Mouse (Mus musculus) brain, embryonic 18.5 days (tissue): ENCODE results near the gene Sidt2.

Experiments used
- DNase-seq: peaks from one replicate; pipeline ENCODE4 v3.0.0-alpha.2; 2012; ENCODE audit warnings: low read depth, low spot score

Sidt2 gene

DNA sequence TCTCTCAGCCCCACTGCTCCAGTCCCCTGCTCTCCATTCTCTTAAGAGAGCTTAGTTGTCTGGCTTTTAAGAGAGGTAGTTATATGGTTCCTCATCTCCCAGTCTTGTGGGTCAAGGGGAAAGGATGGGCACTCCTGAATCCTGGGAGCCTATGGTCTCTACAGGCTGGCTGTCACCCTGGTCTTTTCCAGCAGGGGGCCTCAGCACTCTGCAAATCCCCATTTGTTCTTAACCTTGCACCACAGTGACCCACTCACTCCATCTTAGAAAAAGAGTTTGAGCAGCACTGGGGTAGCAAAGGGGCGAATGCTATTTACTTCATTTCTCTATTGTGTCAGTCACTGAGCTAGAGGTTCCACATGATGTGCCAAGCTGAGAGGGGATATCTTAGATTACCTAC lies 43.4 kb downstream of the Sidt2 start:
- DNase-seq: no peak

DNA sequence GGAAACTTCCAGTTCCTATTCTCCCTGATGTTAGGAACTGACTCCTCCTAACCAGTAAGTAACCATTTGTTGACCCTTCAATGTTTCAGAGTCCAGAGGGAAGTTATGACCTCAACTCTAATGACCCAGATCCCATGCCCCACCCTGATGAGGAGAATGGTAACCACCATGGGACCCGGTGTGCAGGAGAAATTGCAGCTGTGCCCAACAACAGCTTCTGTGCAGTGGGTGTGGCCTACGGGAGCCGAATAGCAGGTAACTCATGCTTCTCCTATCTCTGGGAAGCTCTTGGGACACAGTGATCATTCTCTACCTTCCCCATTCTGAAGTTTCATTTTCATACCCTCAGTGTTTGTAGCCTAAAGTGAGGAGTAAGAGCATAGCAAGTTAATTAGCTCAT lies 44.1 kb downstream of the Sidt2 start:
- DNase-seq: no peak

DNA sequence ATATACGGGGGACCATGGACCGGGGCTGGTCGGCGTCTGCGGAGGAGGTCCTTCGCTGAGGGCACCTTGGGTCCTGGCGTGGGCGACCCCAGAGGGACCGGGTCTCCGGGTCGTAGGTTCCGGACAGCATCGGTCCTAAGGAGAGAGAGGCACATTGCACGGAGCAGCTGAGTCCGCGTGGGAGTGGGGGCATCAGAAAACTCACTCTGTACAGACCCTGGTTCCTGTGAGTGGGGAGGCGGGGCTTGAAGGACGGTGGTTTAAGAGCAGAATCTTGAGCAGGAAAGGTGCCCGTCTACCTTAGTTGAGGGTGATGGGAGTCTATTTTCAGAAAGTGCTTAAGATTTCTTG lies 48.0 kb downstream of the Sidt2 start:
- DNase-seq: no peak

DNA sequence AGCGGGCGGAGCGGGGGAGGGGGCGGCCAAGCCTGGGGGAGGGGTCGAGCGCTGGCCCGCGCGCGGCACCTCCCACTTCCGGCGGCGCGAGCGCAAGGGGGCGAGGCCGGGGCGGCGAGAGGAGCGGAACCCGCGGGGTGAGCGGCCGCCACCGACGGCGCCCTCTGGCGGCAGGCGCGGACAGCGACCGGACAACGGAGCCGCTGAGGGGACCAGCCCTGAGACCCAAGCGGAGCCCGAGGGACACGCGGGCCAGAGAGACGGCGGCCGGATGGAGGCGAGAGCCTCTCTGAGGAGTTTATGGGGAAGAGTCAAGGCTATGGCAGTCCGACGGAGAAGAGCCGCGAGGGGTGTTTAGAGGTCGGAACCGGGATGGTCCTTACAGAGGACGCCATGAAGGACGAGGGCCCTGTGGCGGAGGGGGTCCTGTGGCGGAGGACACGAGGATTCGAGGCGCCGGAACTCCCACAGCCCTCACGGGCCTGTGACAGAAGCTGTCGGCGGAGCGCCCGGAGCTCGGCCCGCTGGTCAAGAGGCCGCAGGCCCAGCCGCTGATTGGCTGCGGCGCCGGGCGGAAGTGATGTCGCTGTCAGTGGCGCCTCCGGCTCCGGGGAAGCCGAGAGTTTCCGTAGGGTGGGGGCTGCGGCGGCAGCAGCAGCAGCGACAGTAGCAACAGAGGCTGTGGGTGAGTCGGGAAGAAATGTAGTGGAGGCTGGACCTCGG lies 48.5 kb downstream of the Sidt2 start, which contains the start of the genes Pcsk7 and Rnf214:
Gene Pcsk7 (plus strand): TSS at position 143 of the 723 bp plus-strand sequence.
Gene Rnf214 (minus strand): TSS at position 557 of the 723 bp plus-strand sequence.
- DNase-seq: peak; percentile 64

DNA sequence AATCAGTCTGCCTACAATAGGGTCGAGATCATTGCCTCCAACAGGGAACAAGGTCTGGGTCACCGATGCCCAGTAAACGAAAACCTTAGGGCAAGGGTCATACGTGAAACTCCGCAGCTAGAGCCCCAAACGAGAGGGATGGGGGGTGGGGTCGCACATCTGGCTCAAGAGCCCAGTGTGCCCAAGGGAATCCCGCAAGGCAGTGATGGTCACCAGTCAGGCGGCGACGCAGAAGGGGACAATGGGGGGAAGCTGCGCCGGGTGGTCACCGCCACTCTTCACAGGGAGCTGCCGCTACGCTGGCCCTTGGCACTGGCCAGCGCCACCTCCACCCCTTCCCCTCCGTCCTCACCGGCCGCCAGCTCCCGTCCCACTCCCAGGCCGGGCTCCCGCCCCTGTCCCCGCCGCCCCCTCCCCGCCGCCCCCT lies 49.2 kb downstream of the Sidt2 start:
- no peak for DNase-seq

DNA sequence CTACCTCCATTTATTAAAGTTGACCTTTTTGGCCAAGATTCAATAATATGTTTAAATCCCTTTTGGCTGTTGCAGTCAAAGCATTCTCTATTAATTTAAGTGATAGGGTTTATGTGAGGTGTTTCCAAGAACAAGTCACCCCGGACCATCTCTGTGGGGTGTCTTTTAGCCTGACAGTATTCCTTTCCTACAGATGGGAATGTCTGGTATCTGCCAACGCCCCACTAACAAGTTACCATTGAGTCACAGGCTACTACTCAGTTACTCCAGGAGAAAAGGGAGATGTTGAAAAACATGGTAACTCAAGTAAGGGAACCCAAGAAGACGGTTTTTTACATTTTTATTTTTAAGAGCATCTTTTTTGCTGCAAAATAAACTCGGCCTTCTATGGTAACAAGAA lies 49.9 kb downstream of the Sidt2 start:
- DNase-seq: no peak

DNA sequence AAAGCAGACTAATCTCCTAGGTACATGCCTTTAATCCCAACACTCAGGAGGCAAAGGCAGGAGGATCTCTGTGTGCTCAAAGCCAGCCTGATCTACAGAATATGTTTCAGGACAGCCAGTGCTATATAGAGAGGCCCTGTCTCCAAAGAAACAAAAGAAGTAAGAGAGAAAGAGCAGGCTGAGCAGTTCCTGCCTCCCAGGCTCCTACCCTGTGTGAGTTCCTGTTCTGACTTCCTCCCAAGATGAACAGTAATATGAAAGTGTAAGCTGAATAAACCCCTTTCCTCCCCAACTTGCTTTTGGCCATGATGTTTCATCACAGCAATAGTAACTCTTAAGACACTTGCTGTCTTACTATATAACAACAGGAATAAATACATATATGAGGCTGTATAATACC lies 61.4 kb downstream of the Sidt2 start:
- DNase-seq: no peak
